Mouse (Mus musculus) neural tube, embryonic 13.5 days (tissue): ENCODE measurements at regions not wholly inside any gene's neighbourhood (a gene's known extent, or its start where the extent isn't known, plus 50 kb on each side); places are given as distances from the start of the nearest gene placed in this dataset.
A peak's percentile ranks its signal among the peaks of the same experiment; 100 is the strongest.

Source experiments
- ATAC-seq: fragments of 200-750 bp; cut with Nextera tagmentation; 2 replicates; pipeline ENCODE4 v1.8.0; 2017; ENCODE audit warnings: low read depth, mild to moderate bottlenecking, moderate TSS enrichment, moderate library complexity
- H3K27ac ChIP-seq: fragments of 300-500 bp; sonication (generic); replicated peaks from 2 replicates; pipeline ENCODE4 v1.5.1; 2015; ENCODE audit warnings: moderate library complexity, mild to moderate bottlenecking, inconsistent platforms
- H3K27me3 ChIP-seq: fragments of 300-500 bp; sonication (generic); 2 replicates; pipeline ENCODE4 v1.6.1; 2015; ENCODE audit warnings: mild to moderate bottlenecking, inconsistent platforms
- H3K36me3 ChIP-seq: fragments of 300-500 bp; sonication (generic); 2 replicates; pipeline ENCODE4 v1.6.1; 2015; ENCODE audit warnings: mild to moderate bottlenecking, inconsistent platforms
- H3K4me1 ChIP-seq: fragments of 300-500 bp; sonication (generic); replicated peaks from 2 replicates; pipeline ENCODE4 v1.6.1; 2015; ENCODE audit warnings: inconsistent platforms
- H3K4me2 ChIP-seq: fragments of 300-500 bp; sonication (generic); 2 replicates; pipeline ENCODE4 v1.6.1; 2015; ENCODE audit warnings: inconsistent platforms, mild to moderate bottlenecking, moderate library complexity
- H3K4me3 ChIP-seq: fragments of 300-500 bp; sonication (generic); 2 replicates; pipeline ENCODE4 v1.5.1; 2015; ENCODE audit warnings: mild to moderate bottlenecking, inconsistent platforms
- H3K9ac ChIP-seq: fragments of 300-500 bp; sonication (generic); 2 replicates; pipeline ENCODE4 v1.6.1; 2015; ENCODE audit warnings: moderate library complexity, mild to moderate bottlenecking, inconsistent platforms
- H3K9me3 ChIP-seq: fragments of 300-500 bp; sonication (generic); 2 replicates; pipeline ENCODE4 v1.6.1; 2016; ENCODE audit warnings: inconsistent platforms
- WGBS: fragments of 180-500 bp; shearing (Covaris S2); methylation state at CpG from one replicate; pipeline ENCODE4 v1.1.7; 2015; 5-methylcytosine and 5-hydroxymethylcytosine counted together

DNA sequence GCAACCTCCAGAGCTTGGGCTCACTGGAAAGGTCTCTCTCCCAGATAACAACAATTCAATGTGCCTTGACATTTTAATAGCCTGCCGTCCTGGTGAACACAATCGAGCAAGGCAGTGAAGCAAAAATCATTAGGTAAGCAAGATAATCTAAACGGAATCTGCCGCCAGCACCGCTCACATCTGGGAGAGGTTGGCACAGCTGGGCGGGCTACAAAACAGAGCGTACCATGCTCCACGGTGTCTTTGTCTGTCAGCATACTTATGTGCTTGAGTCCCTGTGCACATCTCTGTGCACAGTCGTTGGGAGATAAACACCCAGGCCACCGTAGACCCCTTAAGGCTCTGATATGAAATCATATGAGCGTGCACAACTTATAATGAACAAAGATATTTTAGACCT lies 108.1 kb downstream of the Insig2 start:
- H3K9me3 ChIP-seq: no peaks in the 10 kb centered on the region
- no peak overlapping the region for H3K9ac ChIP-seq
- H3K27me3 ChIP-seq: no peaks in the 10 kb centered on the region
- no peak overlapping the region for H3K4me3 ChIP-seq
- peaks cover 22% of the 10 kb centered on the region for H3K4me1 ChIP-seq
- H3K36me3 ChIP-seq: no peaks in the 10 kb centered on the region
- H3K27ac ChIP-seq: peak overlapping the region; percentile 62
- no peak overlapping the region for H3K4me2 ChIP-seq
- peak; percentile 62 for ATAC-seq
- 48% methylated on average over 11 of the region's 11 CpGs for WGBS

DNA sequence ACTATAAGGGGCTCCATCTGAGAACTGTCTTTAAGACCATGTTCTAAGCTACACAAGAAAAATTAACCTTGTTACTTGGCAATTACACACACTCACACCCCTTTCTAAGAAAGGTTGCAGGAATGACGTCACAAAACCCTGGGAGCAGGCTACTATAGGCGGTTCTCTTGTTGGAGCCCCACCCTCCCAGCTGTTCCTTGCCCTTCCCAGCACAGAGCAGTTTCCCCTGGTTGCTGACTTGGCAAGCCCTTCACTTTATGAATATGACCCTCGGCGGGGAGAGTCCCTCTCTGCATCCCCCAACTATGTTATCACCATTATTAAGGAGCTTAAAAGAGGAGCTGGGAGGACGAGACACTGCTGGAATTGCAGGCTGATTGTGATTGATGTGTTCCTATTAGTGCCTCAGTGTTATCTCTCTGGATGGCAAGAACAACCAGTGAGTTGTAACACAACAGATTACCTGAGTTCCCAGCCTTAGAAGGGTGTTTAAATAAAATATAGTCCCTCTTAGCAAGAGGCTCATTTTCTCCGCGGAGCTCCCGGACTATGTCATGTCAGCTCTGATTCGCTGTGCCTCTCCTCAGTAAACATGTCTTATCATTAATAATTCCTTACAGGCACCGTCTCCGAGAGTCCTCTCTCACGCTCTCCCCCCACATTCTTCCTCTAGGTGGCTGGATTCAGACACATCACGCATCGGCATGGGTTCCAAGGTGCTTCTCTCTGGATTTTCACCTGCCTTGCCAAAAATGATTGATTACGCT lies 105.7 kb downstream of the Insig2 start:
- peak; percentile 83 for ATAC-seq
- H3K4me2 ChIP-seq: peak overlapping the region; percentile 28; the same call in 1 of the 2 replicates
- 40% methylated on average over 15 of the region's 15 CpGs for WGBS
- H3K36me3 ChIP-seq: no peaks in the 10 kb centered on the region
- no peak overlapping the region for H3K9ac ChIP-seq
- H3K4me3 ChIP-seq: no peak overlapping the region
- no peaks in the 10 kb centered on the region for H3K27me3 ChIP-seq
- H3K27ac ChIP-seq: peak overlapping the region; percentile 76
- peaks cover 22% of the 10 kb centered on the region for H3K4me1 ChIP-seq
- H3K9me3 ChIP-seq: no peaks in the 10 kb centered on the region

DNA sequence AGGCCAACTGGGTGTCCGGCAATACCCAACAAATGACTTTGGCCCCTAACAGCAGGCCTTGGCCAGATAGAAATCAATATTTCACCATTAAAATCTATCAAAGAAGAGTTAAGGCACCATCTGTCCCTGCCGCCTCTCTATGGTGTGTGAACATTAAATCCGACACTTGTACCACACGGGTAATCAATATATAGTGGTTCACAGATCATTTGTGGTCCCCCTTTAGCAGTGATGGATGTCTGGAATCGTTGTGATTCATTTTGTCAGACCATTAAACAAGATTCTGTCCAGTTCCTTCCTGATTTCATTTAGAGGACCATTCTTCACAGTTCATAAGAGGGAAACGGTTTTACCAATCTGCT lies 105.2 kb downstream of the Insig2 start:
- Histone ChIP-seq H3K4me3 (no peak overlapping the region), H3K27me3 (no peaks in the 10 kb centered on the region), H3K36me3 (no peaks in the 10 kb centered on the region), H3K9ac (no peak overlapping the region), H3K9me3 (no peaks in the 10 kb centered on the region), H3K27ac (peak overlapping the region; percentile 76), H3K4me2 (peak overlapping the region; percentile 28; the same call in 1 of the 2 replicates), H3K4me1 (peaks cover 22% of the 10 kb centered on the region)
- 63% methylated on average over 6 of the region's 6 CpGs for WGBS
- ATAC-seq: peak; percentile 44

DNA sequence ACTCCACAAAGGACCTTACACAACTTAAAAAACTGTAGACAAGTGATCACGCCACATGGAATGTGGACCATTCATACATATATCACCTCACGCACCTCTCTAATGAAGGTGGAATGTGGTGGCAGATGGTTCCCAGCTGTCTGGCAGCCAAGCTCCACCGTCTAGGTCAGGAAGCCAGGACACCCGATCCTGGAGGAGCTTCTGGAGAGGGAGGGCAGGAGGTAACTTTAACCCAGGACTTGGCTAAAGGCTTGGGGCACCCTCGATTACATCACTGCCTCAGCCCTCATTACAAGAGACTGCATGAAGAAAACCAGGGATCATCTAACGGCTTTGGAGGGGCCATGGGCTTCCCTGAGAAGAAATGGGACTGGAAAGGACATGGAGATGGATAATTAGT lies 88.8 kb downstream of the Insig2 start:
- WGBS: 75% methylated on average over 6 of the region's 6 CpGs
- H3K9me3 ChIP-seq: no peaks in the 10 kb centered on the region
- no peaks in the 10 kb centered on the region for H3K4me1 ChIP-seq
- no peak for ATAC-seq
- H3K4me2 ChIP-seq: no peak overlapping the region
- no peak overlapping the region for H3K27ac ChIP-seq
- no peak overlapping the region for H3K4me3 ChIP-seq
- no peaks in the 10 kb centered on the region for H3K27me3 ChIP-seq
- no peaks in the 10 kb centered on the region for H3K36me3 ChIP-seq
- H3K9ac ChIP-seq: no peak overlapping the region

DNA sequence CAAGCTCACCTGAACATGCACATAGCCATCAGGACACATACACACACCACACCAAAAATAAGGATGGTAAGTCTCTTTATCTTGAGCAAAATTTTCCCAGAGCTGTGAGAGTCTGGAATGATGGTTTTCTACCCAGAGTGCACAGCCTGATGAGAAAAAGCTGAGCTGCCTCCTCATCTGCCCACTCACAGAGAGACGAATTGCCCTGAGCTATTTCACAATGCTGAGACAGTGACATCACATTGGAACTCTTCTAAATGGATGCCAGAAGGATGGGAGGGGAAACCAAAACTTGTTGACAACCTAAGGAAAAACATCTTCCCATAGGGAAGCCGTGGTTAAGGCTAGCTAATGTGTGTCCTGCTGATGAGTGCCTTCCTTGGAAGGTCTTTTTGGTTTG lies 84.8 kb downstream of the Insig2 start:
- Histone ChIP-seq H3K4me3 (no peak overlapping the region), H3K9ac (no peak overlapping the region), H3K27ac (no peak overlapping the region), H3K9me3 (no peaks in the 10 kb centered on the region), H3K27me3 (no peaks in the 10 kb centered on the region), H3K36me3 (no peaks in the 10 kb centered on the region), H3K4me1 (no peaks in the 10 kb centered on the region), H3K4me2 (no peak overlapping the region)
- 69% methylated on average over 2 of the region's 2 CpGs for WGBS
- no peak for ATAC-seq

DNA sequence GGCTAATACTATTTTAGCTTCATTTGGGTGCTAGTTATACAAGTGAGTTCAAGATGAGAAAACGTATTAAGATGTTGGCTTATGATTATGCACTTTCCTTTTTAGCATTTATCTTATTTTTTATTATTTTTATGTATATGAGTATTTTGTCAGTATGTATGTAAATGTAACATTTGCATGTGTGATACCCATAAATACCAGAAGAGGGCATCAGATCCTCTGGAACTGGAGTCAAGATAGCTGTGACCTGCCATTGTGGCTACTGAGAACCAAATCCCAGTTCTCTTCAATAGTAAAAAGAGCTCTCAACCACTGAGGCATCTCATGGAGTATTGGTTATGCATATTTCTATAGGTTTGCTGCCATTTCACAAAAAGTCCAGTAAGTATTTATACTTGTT lies 83.3 kb downstream of the Insig2 start:
- H3K27me3 ChIP-seq: no peaks in the 10 kb centered on the region
- no peak overlapping the region for H3K4me2 ChIP-seq
- H3K36me3 ChIP-seq: no peaks in the 10 kb centered on the region
- H3K9ac ChIP-seq: no peak overlapping the region
- WGBS: 73% methylated on average over 1 of the region's 1 CpGs
- H3K4me1 ChIP-seq: no peaks in the 10 kb centered on the region
- no peak for ATAC-seq
- H3K4me3 ChIP-seq: no peak overlapping the region
- H3K9me3 ChIP-seq: no peaks in the 10 kb centered on the region
- H3K27ac ChIP-seq: no peak overlapping the region

DNA sequence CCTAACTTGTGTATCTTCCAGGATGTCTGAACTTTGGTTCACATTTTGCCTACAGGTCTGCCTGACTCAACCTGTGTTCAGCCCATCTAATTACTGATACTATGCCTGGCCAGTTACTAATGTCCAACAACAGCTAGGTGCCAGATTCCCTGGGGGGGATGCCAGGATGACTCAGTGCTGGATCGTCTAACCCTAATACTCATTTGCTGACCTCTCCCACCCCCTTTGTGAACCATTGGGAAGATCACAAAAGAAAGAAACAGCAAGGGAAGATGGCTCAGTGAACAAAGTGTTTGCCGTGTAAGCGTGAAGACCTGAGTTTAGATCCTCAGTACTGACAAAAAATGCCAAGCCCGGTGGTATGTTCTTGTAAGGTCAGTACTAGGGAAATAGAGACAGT lies 81.7 kb downstream of the Insig2 start:
- ATAC-seq: no peak
- H3K9me3 ChIP-seq: no peaks in the 10 kb centered on the region
- 86% methylated on average over 4 of the region's 4 CpGs for WGBS

DNA sequence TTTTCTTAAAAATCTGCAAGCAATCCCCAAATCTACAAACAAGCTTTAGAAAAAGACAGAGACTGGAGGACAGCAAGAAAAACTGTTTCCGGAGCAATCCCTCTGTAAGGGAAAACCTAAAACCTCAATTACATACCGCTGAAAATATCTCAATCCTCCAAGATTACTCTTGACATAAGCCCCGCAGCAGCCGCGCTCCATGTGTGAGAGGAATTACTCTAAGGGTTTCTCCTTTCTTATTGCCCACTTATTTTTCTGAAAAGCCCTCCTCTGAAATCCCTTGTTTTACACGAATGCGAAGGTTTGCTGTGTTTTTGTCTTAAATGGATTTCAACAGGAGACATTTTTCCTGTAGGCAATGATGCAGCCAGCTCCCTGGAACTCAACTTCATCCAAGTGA lies 80.3 kb downstream of the Insig2 start:
- H3K27ac ChIP-seq: no peak overlapping the region
- no peak overlapping the region for H3K4me2 ChIP-seq
- 87% methylated on average over 7 of the region's 7 CpGs for WGBS
- no peak overlapping the region for H3K9ac ChIP-seq
- no peak overlapping the region for H3K4me3 ChIP-seq
- no peaks in the 10 kb centered on the region for H3K4me1 ChIP-seq
- no peak for ATAC-seq
- H3K36me3 ChIP-seq: no peaks in the 10 kb centered on the region
- no peaks in the 10 kb centered on the region for H3K27me3 ChIP-seq
- H3K9me3 ChIP-seq: no peaks in the 10 kb centered on the region

More for the DNA sequence above, 81.7 kb downstream of the Insig2 start:
- Histone ChIP-seq H3K4me2 (no peak overlapping the region), H3K36me3 (no peaks in the 10 kb centered on the region), H3K9ac (no peak overlapping the region), H3K27ac (no peak overlapping the region), H3K4me3 (no peak overlapping the region), H3K4me1 (no peaks in the 10 kb centered on the region), H3K27me3 (no peaks in the 10 kb centered on the region)

DNA sequence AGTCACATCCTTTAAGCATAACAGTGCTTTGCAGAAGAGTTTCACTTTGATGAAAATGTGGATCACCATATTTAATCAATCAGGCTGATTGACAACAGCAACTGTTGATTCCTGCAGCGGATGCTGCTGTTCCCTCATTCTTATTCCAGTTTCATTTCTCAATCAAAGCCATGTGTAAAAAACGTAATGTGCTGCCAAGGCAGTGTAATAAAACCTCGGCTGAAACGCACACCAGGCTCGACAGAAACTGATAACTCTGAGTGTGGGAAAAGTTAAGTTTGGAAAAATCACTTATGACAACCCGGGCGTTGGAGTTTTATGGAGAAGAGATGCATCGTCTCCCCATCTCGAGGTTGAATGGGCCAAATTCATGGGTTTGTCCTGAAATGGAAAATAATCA lies 78.2 kb downstream of the Insig2 start:
- Histone ChIP-seq H3K27me3 (no peaks in the 10 kb centered on the region), H3K9me3 (no peaks in the 10 kb centered on the region), H3K27ac (no peak overlapping the region), H3K36me3 (no peaks in the 10 kb centered on the region), H3K4me3 (no peak overlapping the region), H3K4me1 (no peaks in the 10 kb centered on the region), H3K9ac (no peak overlapping the region), H3K4me2 (no peak overlapping the region)
- ATAC-seq: no peak
- WGBS: 82% methylated on average over 9 of the region's 9 CpGs
